Mouse (Mus musculus) left cerebral cortex, postnatal 25 days (tissue): ENCODE results near the gene Sipa1l1. TPM values are rescaled to one million over a fixed set of nuclear protein-coding genes. Genes with fewer than 3 reads are reported as not detected.

Experiments used
- DNase-seq, 2 experiments: peaks; one replicate each; pipeline ENCODE4 v3.0.0; 2022; ENCODE audit warnings: low spot score in 2 of 2, mixed read lengths in 1 of 2
- intact Hi-C: fragments of 180-260 bp; cut with DNase I; formaldehyde crosslinking; loops from one replicate; pipeline ENCODE4 v1.15.1; 2025
- total RNA-seq, 2 experiments: library from RNA; stranded (reverse); gene quantifications; 2 replicates each; pipeline ENCODE4 v1.2.3; 2021

Sipa1l1 gene
- total RNA-seq, 2 experiments from 2014 or later, result 258 to 266 TPM

DNA sequence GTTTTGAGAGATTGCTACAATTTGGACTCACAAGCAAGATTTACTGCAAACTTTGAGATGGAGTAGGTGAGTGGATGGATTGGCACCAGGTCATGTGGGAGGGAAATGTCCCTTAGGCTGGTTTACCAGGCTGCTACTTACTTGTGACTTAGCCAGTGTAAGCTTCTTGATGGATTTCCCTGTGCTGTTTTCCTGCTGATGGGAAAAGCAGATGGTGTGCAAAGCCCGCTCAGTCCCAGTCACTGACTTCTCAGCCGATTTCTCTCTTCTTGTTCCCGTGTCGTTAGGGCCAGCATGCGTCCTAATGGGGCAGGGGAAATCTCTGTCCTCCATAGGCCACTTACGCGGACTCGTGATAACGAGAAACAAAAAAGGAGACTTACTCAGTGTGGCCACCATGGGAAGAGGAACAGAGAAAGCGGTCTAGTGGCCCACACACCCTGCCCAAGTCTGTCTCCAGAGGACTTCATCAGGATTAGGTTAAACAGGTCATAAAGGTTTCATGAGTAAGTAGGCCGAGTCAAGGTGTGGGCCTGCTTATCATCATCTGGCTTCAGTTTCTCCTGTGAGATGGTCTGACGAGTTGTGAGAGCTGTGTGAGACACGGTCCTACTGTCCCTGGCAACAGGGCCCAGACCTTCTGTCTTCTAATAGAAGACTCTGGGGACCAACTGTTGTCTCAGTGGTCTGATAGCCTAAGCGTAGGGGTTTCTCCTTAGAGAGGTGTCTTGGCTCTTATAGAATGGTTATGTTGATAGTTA is 65.5 kb downstream of the Sipa1l1 start:
- intact Hi-C loops, result no loop called here

DNA sequence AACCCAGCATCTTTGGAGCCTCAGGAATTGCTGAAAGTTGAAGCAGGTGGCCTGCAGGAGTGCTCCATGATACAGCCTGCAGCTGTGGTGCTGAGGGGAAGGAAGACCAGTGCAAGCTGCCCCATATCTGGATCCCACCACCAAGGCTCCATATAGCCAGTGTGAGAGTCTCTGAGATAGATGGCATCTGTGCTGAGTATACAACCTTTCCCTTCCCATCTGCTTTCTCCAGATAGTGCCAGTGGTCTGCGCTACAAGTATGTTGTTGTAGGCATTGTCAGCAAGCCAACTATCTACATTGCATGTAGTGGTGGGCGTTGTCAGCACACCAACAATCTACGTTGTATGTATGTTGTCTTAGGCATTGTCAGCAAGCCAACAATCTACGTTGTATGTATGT is 68.0 kb downstream of the Sipa1l1 start:
- intact Hi-C loops, result no loop called here
- DNase-seq, result no peak

More for the DNA sequence above, 65.5 kb downstream of the Sipa1l1 start:
- DNase-seq, result no peak

DNA sequence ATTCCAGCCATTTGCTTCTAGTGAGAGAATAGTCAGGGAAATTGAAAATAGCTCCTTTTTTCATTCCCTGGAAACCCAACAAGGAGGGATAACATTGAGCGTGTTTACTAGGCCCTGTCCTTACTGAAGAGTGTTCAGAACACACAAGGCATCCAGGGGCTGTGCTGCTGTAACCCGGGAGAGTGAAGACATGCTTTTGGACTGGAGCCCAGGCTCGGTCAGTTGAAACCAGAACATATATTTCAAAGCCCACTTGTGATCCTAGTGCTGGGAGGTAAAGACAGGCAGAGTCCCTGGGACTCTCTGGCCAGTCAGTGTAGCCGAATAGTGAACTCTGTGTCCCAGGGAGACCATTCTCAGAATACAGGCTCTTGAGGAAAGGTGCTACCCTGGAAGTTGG is 68.8 kb downstream of the Sipa1l1 start:
- intact Hi-C loops, result no loop called here
- no peak for DNase-seq

DNA sequence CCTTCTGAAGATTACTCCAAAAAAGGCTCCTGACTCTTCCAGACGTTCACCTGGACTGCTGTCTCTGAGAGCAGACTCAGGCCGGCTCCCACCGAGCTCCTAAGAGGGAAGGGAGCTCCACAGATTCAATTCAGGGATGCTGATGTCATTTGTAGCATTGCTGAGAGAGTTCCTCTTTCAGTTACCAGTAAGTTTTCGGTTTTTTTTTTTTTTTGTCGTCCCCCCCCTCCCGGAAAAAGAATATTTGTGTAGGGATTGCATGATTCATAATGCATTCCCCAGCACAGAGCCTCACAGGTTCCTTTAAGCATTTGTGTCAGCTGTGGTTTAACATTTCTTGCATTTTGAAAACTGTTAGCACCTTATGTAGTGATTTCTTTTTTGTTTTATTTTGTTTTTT is 71.6 kb downstream of the Sipa1l1 start:
- intact Hi-C loops, result no loop called here
- DNase-seq, result no peak

GRCm38 (mm10) chr12:82245219-82245618 is 76.1 kb downstream of the Sipa1l1 start:
- intact Hi-C loops, result no loop called here
- DNase-seq, result no peak

GRCm38 (mm10) chr12:82246422-82246821 is 77.3 kb downstream of the Sipa1l1 start:
- intact Hi-C loops, result no loop called here
- no peak for DNase-seq

DNA sequence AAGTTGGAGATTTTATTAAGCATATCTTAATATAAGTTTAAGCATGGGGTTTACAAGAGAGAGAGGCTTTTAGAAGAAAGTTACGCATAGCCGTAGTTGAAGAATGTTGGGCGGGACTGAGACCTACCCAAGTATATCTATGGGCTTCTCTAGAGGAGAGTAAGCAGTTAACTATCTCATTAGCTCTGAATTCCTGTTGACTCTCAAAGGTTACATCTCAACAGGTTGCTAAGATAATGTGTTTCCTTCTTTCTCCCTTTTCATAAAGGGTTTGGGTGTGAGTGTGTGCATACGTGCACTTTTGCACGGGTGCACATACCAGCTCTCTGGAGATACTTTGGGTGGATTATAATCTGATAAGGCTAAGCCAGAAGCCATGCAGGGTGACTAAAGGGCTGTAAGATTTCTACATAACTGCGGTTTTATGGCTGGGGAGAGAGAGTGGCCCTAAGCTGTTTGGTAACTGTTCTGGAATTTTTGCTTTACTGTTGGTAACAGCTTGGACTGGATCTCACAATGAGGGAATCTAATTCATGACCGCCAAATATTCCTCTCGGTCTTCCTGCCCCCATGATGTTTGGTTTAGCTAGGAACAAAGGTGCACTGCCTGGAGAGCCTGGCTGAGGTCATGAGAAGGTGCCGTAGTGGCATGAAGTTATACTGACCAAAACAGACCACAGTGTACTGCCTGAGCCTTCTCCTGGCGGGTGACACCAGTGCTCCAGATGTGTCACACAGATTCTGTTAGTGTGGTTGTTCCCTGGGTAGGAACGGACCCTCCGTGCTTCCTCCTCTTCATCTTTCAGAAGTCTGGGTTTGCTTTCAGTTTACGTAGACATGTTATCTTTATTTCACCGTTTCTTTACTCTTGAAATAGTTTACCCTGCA is 78.5 kb downstream of the Sipa1l1 start:
- DNase-seq, result no peak
- intact Hi-C loops, result no loop called here

DNA sequence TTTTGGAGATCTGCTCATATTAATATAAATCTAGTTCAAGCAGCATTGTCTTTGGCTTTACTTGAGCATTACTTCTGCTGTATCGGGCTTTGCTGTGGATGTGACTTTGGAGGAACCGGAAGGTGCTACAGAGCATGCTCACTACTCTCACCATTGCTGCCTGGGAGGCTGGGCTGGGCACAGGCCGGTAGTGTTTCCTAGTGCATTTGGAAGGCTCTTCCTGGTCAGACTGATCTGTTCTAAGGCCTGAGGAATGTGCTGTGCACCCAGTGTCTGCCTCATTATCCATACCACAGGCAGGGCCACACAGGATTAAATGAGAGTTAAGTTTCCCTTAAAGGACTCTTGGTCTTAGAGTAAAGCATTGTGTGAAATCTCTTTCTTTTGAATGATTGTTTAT is 79.4 kb downstream of the Sipa1l1 start:
- intact Hi-C loops, result no loop called here
- DNase-seq, result no peak

GRCm38 (mm10) chr12:82251328-82251727 is 82.2 kb downstream of the Sipa1l1 start:
- no peak for DNase-seq
- intact Hi-C loops, result no loop called here

DNA sequence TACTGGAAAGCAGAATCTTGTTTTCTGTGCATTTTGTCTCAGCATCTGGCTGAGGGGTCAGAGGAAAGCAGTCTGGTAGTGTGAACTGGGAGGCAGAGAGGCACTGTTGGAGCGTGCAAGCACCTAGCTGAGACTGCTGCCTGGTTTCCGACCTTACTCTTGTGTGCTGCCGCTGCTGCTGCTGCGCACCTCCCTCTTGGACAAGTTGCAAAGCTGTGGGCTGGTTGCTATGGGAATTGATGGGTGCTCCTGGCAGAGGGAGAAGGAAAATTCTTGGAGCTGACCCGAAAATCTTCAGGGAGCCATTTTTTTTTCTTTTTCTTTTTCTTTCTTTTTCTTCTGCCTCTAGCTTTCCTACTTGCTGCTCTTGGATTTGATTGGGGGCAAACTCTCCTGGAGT is 85.0 kb downstream of the Sipa1l1 start:
- intact Hi-C loops, result no loop called here
- DNase-seq, result peak; percentile 62 to 89

- intact Hi-C loops, result no loop called here
- no peak for DNase-seq
Observed at GRCm38 (mm10) chr12:82256012-82256411, 86.9 kb downstream of the Sipa1l1 start.

- no peak for DNase-seq
- intact Hi-C loops, result no loop called here
Observed at GRCm38 (mm10) chr12:82256921-82257500, 87.9 kb downstream of the Sipa1l1 start.

DNA sequence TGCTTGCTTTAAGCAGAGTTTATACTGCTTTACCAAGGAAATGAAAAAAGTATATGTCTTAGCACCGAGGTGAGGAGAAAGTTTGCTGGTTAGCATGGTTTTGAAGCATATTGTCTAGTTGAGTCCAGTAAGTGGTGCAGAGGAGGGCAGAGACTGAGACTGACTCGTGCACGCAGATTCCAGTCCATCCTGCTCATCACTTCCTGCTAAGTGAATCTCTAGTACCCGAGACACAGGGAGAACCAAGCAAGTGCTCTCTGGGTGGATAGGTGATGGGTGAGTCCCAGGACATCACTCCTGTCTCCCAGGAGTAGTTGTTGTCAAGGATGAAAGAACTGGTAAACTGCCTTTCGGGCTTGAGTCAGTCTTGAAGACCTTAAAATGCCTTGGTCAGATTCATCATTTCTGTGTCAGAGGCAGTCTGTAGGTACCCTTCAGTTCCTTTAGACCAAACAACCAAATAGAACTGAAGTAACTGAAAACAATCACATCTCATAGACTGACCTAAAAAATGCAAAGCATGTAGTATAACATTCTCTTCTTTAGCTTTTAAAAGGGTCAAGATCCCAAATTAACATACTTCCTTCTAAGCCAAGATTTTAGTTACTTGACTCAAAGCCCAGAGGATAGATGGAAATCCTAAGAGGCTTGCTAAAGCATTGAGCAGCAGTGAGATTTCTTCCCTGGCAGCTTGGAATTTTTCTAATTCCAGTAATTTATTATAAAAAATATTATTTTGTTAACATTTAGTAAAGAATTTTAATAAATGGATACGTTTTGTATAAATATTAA is 89.1 kb downstream of the Sipa1l1 start:
- no peak for DNase-seq
- intact Hi-C loops, result no loop called here

- intact Hi-C loops, result no loop called here
Observed at GRCm38 (mm10) chr12:82263443-82263842, 94.3 kb downstream of the Sipa1l1 start.

DNA sequence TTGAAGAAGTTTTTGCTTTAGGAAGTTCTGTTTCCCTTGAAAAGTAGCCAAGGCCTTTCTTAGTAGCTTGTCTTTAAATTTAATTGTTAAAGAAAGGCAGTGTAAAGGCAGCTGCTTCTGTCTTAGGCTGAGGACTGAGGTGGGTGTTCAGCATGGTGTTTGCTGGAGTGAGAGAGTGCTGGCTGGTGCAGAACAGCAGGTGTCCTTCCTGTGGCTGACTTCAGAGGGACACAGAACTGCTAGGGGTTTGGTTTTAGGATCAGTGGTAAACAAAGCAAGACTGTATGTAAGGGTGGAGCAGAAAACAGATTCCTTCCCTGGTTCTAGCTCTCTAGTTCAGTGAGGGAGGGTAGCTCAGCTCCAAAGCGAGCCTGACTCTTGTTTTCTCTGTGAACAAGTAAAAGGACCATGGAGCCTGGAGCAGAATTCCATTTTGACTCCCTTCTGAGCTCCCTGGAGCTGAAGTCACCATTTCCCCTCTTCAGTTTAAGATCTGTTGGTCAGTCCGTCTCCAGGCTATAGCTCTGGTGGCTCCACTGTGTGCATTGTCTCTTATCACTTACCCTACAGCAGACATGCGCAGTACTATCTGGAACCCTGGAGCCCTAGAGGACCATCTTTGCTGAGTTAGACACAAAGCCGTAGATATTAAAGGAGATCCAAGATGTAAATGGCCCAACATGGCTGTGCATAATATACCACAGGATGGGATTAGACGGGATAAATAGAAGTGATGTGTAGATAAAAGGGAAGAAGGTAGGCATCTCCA is 95.1 kb downstream of the Sipa1l1 start:
- intact Hi-C loops, result no loop called here
- peak in 1 of 2 experiments; percentile 44 for DNase-seq

More at GRCm38 (mm10) chr12:82263443-82263842, 94.3 kb downstream of the Sipa1l1 start:
- no peak for DNase-seq

DNA sequence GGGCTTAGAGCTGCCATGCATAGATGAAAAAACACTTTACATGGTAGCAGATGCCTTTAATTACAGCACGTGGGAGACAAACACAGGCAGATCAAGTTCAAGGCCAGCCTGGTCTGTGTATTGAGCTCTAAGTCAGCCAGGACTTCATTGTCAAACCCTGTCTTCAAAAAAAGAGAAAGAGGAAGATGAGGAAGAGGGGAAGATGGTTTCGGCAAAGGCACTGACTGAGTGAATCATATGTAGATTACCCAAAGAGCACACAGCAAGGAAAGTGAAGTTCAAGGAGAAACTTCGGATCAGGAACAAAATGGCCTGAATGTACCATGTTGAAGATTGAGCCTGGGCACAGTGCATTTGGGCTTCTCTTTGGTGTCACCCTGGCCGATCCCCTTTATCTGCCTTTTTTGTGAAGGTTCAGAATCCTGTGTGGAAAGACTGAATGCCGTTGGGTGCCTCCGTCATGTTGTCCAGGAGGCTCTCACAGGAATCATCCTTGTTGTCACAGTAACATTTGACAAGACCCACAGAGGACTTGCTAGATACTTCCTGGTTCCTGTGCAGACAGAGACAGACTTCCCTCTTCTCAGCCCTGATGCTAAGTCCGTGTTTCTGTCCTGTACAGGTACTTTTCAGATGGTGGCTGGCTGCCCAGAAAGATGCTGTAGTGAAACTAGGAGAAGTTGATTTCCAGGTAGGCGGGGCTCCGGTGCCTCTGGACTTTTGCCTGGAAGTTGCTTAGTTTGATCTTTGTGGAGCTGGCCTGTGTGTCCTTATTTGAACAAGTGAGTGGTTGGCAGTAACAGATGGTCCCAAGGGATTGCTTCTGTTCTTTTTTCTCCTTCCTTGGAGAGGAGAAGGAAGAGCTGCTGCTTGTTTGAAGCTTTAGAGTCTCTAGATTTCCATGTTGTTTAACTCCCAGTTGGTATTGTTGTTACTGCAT is 96.5 kb downstream of the Sipa1l1 start:
- peak; percentile 42 to 85 for DNase-seq
- intact Hi-C loops, result loop anchor here (5.0 kb wide), 1 partner anchor 93 kb away; no protein-coding TSS in a partner anchor

DNA sequence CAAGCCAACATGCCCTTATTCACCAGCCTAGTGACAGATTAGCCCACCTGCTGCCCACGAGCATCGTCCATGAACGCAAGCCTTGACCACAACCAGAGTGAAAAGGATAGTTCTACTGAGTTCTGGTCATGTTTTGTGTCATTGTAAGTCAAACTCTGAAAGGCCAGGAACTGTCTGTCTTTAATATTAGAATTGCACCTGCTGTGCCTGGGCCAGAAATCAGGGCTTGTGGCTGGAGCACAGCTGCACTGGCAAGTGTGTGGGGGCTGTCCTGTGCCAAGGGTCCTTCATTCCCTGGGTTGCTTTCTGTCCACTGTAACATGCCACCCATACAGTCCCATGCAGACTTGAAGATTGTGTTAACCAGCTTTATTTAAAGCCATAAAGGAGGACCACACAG is 102.3 kb downstream of the Sipa1l1 start:
- intact Hi-C loops, result no loop called here
- DNase-seq, result no peak

GRCm38 (mm10) chr12:82273503-82273902 is 104.4 kb downstream of the Sipa1l1 start:
- no peak for DNase-seq
- intact Hi-C loops, result no loop called here
